Mouse (Mus musculus): Measurements from ENCODE around the gene Ltbp3.
A peak's percentile ranks its signal among the peaks of the same experiment; 100 is the strongest.

Ltbp3 gene

DNA sequence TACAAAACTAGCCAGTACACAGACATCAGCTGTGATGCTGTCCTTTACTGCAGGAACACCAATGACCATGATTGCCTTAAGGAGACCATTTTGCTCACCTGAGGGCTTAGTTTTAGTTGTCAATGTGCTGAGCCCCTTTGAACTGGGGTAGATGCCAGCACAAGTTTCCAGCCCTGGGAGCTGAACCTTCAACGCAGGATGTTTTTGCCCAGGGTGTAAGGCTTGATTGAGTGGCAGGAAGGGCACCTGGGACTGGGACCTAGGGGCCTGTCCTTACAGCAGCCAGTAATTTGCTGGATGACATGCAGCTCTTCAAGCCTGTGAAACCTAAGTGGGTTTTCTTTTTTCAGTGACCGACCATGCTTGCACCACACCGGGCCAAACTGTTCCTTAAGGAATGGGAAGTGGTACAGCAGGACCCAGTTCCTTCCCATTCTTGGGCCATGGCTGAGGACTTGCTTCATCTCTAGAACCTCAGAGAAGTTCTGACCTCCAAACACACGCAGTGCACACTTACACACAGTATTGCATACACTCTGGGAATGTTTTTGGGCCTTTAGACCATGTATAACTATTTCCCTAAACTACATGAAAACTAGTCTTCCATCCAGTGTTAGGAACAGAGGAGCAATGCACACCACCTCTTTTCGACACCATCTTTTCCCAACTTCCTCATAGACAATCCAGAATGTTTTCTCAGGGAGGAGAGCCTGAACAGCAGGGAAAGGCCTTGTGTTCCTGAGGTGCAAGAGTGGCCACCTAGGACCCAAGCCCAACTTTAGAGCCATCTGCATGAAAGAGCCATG, 54.3 kb downstream of the Ltbp3 start:
- DNase-seq, result peak; percentile 44

DNA sequence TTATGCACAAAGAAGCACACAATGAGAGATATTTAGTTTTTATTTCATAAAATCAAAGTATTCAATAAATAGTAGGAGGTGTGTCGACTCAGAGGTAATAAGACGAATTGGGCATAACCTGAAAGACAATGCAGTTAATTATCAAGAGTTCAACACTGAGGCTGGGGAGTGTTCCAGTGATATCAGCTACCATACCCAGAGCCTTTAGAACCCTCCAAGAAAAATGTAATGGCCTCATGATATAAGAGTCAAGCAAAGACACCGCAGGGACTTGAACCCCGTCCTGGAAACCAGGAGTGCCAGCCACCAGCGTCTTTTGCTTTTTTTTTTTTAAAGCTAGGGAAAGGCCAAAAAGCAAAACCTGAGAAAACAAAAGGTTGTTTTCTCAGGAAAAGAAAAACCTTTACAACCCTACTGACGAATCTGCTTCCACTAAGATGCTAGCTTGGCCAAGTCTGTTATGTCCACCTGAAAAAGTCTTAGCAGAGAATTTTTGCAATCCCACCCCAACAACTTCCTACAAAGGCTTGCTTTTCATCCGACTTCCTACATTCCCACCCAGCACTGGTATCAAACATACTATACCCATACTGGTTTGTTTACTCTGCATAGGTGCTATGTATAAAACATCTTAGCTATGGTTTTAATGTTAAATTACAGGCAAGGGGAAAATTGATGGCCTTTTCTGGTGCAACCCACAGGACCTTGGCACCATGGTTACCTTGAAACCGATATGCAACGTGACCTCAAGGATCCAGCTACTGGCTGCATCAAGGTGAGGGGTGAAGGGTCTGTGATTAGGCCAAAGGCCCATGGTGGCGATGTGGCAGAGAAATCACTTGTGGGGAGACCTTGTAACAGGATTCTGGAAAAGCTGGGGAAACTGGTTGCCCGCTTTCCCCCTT, 55.2 kb downstream of the Ltbp3 start:
- DNase-seq, result no peak

DNA sequence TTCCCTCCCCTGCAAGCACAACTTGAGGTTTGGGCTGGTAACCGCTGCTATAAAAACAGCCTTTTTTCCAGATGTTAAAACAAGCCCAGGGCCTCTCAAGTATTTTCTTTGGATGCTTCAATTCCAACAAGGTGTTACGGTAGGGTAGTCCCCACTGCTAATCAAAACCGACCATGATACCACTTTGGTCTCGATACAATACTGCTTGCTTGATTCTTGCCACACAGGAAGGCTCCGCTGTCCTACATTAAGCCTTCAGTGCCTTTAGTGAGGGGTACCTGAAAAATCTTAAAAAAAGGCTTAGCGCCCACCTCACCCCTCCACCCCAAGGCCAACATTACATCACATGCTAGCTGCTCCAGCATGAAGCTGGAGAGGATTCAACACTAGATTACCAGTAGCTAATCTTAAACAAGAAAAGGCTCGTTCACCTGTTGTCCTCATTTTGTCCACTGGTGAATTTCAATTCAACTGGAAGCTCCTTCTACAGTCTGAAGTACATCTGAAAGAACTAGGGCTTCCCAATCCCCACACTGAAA, 55.9 kb downstream of the Ltbp3 start:
- DNase-seq, result no peak

DNA sequence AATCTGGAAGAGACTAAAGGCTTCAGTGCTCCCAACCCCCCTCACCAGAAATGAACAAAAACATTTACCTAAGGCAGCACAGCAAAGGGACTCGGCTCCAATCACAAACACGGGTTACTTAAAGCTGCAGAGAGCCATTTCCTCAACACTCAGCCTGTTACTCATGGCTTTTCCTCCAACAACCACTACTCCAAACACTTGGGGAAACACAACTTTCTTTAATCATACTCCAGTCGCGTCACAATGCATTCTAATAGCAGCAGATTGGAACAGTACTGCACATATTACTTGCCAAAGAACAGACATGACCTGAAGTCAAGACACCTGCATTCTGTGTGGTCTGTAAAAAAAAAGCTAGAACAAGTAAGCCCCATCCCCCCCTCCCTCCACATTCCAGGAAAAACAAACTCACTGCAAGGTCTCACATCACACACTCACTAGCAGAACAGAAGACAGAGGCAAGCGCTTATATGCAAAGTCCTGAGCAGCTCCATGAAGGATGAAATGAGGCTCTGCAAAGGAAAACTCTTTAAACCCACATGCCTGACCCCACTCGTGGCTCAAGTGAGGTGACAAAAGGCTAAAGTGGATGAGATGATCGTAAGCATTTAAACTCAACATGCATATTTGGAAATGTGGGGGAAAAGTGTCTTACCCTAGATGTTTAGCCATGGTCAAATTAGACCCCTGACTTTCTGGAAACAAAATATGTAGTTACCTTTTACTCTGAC, 56.8 kb downstream of the Ltbp3 start:
- DNase-seq, result no peak

DNA sequence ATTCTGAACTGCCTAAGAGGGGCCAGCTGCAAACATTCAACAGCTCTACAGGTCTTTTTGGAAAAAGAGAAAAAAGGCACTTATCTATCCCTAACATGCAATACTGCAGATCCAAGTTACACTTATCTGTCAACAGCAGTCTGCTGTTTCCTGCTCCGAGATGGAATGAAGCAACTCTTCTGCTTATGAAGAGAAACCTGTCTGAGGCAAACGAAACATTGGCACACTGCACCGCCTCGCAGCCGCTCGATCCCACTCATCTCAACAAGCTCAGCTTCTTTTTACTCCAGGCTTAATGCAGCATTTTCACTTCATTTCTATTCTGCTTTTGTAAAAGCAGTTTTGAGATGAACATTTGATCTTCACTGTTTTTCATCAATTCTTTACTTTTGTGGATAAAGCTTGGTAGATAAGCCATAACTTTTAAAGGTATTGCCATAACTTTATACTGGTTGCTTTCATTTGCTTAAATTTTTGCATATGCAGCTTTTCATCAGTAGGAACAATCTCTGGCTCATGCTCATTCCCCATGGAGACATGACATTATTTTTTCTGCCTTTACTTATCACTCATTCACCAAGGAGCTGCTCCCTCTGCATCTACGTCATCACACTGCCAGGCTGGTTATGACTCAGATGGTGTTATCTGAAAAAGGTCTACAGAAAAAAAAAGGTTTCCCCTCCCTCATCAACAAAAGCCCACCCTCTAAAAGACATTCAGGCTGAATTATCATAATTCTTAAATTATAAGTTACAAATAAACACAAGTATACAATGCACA, 58.2 kb downstream of the Ltbp3 start:
- no peak for DNase-seq

GRCm38 (mm10) chr19:5799566-5800349, 59.1 kb downstream of the Ltbp3 start:
- DNase-seq, result no peak

GRCm38 (mm10) chr19:5800350-5800631, 59.6 kb downstream of the Ltbp3 start:
- DNase-seq, result no peak

- no peak for DNase-seq
Measured at GRCm38 (mm10) chr19:5800632-5801431, 60.1 kb downstream of the Ltbp3 start.

DNA sequence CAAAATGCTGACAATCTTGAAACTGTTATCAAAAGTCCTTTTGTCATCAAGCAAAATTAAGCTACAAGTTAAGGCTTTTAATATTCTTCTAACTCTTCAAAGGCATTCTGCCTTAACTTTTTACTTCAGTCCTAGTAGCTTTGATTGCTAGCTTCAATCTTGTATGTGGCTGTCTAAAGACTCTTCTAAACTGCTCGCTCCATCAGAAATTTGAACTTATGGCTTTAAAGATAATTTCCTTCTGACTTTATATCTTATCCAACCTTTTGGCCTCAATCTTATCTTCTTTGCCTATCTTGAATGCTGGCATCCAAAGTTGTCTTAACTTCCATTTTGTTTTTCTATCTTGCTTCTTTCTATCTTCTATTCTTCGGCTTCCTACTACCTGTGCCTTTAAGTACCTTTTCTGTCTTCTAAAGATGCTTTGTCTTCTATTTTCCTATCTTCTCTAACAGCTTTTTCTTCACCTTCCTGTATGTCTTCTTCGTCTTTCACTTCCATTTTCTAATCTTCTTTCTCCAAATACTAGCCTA, 60.8 kb downstream of the Ltbp3 start:
- no peak for DNase-seq

DNA sequence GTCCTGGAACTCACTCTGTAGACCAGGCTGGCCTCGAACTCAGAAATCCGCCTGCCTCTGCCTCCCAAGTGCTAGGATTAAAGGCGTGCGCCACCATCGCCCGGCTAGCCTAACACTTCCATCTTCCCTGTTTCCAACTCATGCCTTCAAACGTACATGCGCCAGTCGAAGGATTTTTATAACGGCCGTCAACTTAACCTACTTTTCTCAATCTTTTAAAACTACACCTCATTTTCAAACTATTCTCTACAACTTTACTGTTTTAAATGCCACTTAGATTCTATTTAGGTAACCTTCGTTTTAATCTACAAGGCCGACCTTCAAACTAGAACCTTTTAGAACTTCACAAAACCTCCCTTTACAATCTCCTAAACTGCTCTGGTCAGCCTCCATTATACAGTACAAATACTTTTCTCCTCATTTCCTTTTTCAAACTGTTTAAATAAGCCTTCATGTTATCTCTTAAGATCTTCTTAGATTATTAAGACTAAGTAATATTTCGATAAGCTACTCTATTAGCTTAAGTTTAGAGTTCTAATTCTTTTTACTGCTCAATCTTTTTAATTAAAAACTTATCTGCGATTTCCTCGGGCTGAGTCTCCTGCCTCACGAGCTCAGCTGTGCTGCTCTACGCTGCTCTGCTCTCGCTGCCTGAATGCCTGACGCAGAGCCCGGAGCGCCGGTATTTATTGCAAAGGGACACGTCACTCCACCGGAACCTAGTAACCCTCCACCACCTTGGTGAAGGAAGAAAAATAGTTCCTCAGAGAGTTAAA, 61.5 kb downstream of the Ltbp3 start:
- DNase-seq, result peak; percentile 93

GRCm38 (mm10) chr19:5802787-5803040, 62.0 kb downstream of the Ltbp3 start:
- no peak for DNase-seq

GRCm38 (mm10) chr19:5803041-5803880, 62.6 kb downstream of the Ltbp3 start:
- DNase-seq, result peak; percentile 98

DNA sequence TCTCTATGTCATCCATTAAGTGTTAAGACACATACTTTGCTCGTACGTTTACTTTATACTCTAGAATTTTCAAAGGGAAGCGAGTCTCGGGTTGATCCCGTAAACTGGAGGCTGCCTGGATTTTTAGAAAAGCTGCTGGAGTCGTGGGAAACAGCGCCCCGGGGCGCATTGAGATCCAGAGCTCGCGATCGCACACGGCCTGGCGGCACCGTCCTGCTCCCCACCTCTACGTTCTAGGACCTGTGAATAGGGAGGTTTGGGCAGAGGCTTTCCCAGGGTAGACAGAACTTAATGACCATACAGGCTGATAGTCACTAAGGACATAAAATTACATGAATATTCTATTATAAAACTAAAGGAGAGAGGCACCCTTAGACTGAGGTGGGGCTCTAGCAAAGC, 63.2 kb downstream of the Ltbp3 start:
- no peak for DNase-seq

GRCm38 (mm10) chr19:5804371-5804899, 63.7 kb downstream of the Ltbp3 start:
- peak; percentile 84 for DNase-seq

DNA sequence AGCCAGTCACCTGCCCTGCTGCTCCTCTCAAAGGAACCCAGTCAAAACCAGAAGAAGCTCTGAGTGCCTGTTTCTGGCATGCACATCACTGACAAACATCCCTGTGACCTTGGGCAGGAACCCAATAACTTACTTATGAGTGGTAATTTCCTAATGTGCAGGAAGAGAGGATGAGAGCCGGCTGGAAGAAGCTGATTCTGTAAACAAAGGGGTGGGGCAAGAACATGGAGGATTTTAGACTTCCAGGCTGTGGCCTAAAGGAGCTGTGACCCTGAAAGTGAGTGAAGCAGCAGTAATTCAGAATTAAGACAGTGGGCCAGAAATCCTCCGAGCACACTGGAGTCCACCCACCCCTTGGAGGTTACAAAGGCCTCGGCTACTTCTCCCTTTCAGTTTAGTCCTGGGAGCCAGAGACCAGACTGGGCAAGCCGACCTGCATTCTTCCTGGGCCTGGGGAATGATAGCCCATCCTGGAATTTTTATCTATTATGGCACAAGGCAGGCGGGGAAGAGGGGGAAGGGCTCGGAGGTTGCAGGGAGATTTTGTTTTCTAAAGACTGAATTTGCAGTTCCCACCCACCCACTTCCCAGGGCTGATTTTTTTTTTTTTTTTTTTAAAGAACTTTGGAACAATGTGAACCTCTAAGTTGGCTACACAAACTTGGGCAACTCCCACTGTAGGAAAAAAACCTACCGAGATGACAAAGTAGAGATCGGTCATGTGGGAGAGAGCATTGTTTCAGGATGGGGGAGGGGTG, 65.5 kb downstream of the Ltbp3 start:
- DNase-seq, result peak; percentile 46

DNA sequence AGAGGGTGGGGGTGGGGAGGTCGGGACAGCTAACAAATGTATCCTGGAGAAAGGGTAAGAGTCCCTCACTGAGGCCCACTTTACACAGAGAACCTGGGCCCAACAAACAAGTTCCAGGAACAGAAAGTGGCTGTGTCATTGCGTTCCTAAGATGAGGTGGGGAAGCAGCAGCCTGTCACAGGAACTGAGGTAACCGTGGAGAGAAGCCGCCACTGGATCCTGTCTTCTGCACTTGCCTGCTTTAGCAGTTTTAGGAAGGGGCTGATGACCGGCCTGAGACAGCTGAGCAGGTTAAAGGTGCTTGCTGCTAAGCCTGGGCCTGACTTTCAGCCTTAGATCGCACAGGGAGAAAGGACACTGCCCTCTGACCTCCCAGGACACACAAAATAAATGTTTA, 66.1 kb downstream of the Ltbp3 start:
- DNase-seq, result peak; percentile 23

GRCm38 (mm10) chr19:5807740-5808139, 67.0 kb downstream of the Ltbp3 start:
- no peak for DNase-seq

Measured in right cerebral cortex, adult 18-20 months (tissue).